11 mouse cellular contexts compared by ENCODE assay signal in the genomic region with DNA sequence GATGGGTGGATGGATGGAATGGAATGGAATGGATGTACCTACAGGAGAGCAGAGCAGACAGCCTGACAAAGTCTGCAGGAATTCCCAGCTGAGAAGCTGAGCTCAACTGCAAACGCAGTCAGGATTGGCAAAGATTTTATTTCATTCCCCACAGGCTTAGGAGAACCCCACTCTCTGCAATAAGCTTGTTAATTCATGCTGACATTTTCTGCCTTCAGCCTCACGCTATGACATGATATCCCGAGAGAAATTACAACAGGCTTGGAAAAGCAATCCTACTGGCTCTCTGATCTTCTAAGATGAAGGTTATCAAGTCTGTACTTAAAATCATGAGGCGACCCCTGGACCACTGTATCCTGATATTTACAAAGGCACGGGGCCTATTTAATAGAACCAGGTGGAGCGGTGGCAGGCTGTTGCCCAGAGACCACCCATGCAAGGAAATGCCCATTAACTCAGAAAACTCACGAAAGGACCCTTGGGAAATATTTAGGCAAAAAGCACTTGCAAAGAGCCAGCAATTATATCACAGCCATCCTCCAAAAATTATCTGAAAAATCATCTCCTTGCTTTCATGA. TPM values are rescaled to one million over a fixed set of nuclear protein-coding genes. Genes with fewer than 3 reads are reported as not detected.
DNase-seq lines count a peak whose midpoint lies in the region; ATAC-seq and TF ChIP-seq lines count a peak whose summit lies in the region.
"Had no signal": no experiment of that assay in that cellular context is flagged by ENCODE, and none has a peak within 500 bp of the region (broad histone marks: within the 10 kb centered on the region; RNA-seq: fewer than 3 reads in every experiment).

No protein-coding gene starts in this region.

- H3K27ac ChIP-seq in gastrocnemius, adult 2 months: peak overlapping the region; percentile 89
- no peak overlapping the region for H3K27ac ChIP-seq in lung, embryonic 15.5 days
- H3K27ac ChIP-seq in lung, postnatal 0 days (ENCODE audit: low read length): no peak overlapping the region
- H3K27ac ChIP-seq in limb, embryonic 10.5 days: no peak overlapping the region

- H3K36me3 ChIP-seq in lung, embryonic 15.5 days: no peaks in the 10 kb centered on the region
- no peaks in the 10 kb centered on the region for H3K36me3 ChIP-seq in lung, postnatal 0 days (ENCODE audit: insufficient read depth, low read length)
- no peaks in the 10 kb centered on the region for H3K36me3 ChIP-seq in limb, embryonic 10.5 days

- peak overlapping the region; percentile 67 for H3K4me3 ChIP-seq in gastrocnemius, adult 2 months
- H3K4me3 ChIP-seq in lung, embryonic 15.5 days: no peak overlapping the region
- H3K4me3 ChIP-seq in lung, postnatal 0 days (ENCODE audit: low read depth, low read length): no peak overlapping the region
- peak overlapping the region; percentile 25 for H3K4me3 ChIP-seq in limb, embryonic 10.5 days

- H3K4me1 ChIP-seq in lung, embryonic 15.5 days: peaks cover 9% of the 10 kb centered on the region; the same call in 1 of the 2 replicates
- no peaks in the 10 kb centered on the region for H3K4me1 ChIP-seq in lung, postnatal 0 days (ENCODE audit: insufficient read depth, low read depth, low read length)
- peaks cover 11% of the 10 kb centered on the region for H3K4me1 ChIP-seq in limb, embryonic 10.5 days

- H3K9me3 ChIP-seq in lung, embryonic 15.5 days: no peaks in the 10 kb centered on the region
- H3K9me3 ChIP-seq in lung, postnatal 0 days (ENCODE audit: low read length): no peaks in the 10 kb centered on the region
- no peaks in the 10 kb centered on the region for H3K9me3 ChIP-seq in limb, embryonic 10.5 days (replicated peaks)

- ATAC-seq in lung, embryonic 15.5 days (ENCODE audit: borderline replicate concordance, extremely low read depth, low FRiP score, low TSS enrichment): no peak
- no peak for ATAC-seq in lung, postnatal 0 days
- ATAC-seq: activated CD4-positive, CD25-positive, alpha-beta regulatory T cell, adult 4 months had no signal

- peak overlapping the region; percentile 44 for H3K4me2 ChIP-seq in lung, embryonic 15.5 days
- H3K4me2 ChIP-seq in lung, postnatal 0 days (replicated peaks; ENCODE audit: low read depth, low read length): no peak overlapping the region

- intact Hi-C loops in gastrocnemius, adult 2 months (cut with DNase I): no loop called here

- no peak overlapping the region for H3K9ac ChIP-seq in lung, embryonic 15.5 days
- H3K9ac ChIP-seq in lung, postnatal 0 days (replicated peaks; ENCODE audit: low read depth): no peak overlapping the region

- no peaks in the 10 kb centered on the region for H3K27me3 ChIP-seq in lung, embryonic 15.5 days
- H3K27me3 ChIP-seq in lung, postnatal 0 days (replicated peaks; ENCODE audit: insufficient read depth, low read length): no peaks in the 10 kb centered on the region
- H3K27me3 ChIP-seq in limb, embryonic 10.5 days (ENCODE audit: low read depth, poor library complexity, severe bottlenecking): no peaks in the 10 kb centered on the region

- WGBS in lung, embryonic 15.5 days: 35% methylated on average over 7 of the region's 7 CpGs
- 40% methylated on average over 7 of the region's 7 CpGs for WGBS in lung, postnatal 0 days
- 60% methylated on average over 7 of the region's 7 CpGs for WGBS in limb, embryonic 10.5 days

- no peak for TF ChIP-seq CTCF in gastrocnemius, adult 2 months (IDR thresholded peaks at IDR 0.05)
- TF ChIP-seq CTCF in lung, postnatal 0 days (IDR thresholded peaks at IDR 0.05): no peak

- TF ChIP-seq EP300 in lung, postnatal 0 days (IDR thresholded peaks at IDR 0.05): no peak

- no peak for DNase-seq in gastrocnemius, adult 2 months
- DNase-seq in gastrocnemius, adult 18-20 months (ENCODE audit: low spot score): no peak
- DNase-seq in lung, postnatal 0 days (ENCODE audit: low spot score): no peak
- DNase-seq in limb, embryonic 10.5 days (ENCODE audit: low spot score): no peak
- DNase-seq in retina, postnatal 1 day: peak; percentile 34
- DNase-seq in adrenal gland, adult 18-20 months (ENCODE audit: low spot score in 2 of 2): no peak
- DNase-seq in gastrocnemius, postnatal 10 days: no peak

RNA-seq across cellular contexts. Expression of gene Mlip, which starts 13.1 kb away (rescaled TPM):
- 100 to 1,000 TPM in 1 of 2 experiments, 10 to 100 TPM in 1; 77.3 to 100 TPM for total RNA-seq in gastrocnemius, adult 2 months (2021)
- total RNA-seq in gastrocnemius, adult 18-20 months (2021): 100 to 1,000 TPM in 1 of 2 experiments, 10 to 100 TPM in 1; 88.0 to 103 TPM
- 3.2 and 5.7 TPM in 2 replicates for polyA plus RNA-seq in lung, embryonic 15.5 days (2015; fragmentation: Nextera tagmentation; extraction: Ambion mirVana)
- 1.8 and 3.1 TPM in 2 replicates for polyA plus RNA-seq in lung, postnatal 0 days (2015; fragmentation: Nextera tagmentation; extraction: Ambion mirVana)
- polyA plus RNA-seq in limb, embryonic 10.5 days (2016; fragmentation: Nextera tagmentation; extraction: Ambion mirVana): 0.06 and 0.25 TPM in 2 replicates
- total RNA-seq in adrenal gland, adult 18-20 months (2021): 1 to 10 TPM; 1.0 to 1.3 TPM
- 100 to 1,000 TPM; 102 to 111 TPM for total RNA-seq in gastrocnemius, postnatal 10 days (2021)
- total RNA-seq: hematopoietic stem cell, adult 5-6 weeks; megakaryocyte-erythroid progenitor cell, adult 5-6 weeks had no signal

Comparison
In these comparisons a context has a peak if more than half of its experiments do, and no peak if none do; other contexts are left out.
1. H3K4me3 ChIP-seq: peak in gastrocnemius, adult 2 months (single experiment) and limb, embryonic 10.5 days (single experiment); none in lung, embryonic 15.5 days (single experiment) and lung, postnatal 0 days (single experiment).
2. RNA of gene Mlip, which starts 13.1 kb away (total RNA-seq): 102 to 111 TPM in gastrocnemius, postnatal 10 days, 88.0 to 103 TPM in gastrocnemius, adult 18-20 months and 77.3 to 100 TPM in gastrocnemius, adult 2 months; 1.0 to 1.3 TPM in adrenal gland, adult 18-20 months; every median in the first group is over 10 times any median in the second.